ENCODE assay signal across 12 mouse cellular contexts in the genomic region with DNA sequence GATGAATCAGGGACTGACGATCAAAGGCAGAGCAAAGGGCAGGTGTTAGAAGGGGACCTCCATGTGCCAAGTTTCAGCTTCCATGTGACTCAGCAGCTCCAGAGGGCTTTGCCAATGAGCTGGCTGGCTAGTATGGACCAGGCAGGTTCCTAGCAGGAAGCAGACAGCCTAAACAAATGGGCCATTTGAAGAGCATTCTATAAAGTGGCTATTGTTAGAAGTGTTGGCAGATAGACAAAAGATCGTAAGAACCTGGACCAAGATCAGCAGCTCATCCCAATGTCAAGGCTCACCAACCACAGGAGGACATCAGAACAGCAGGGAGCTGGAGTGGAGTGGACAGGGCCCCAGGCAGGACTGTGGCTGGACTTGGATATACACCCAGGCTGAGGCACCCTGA. TPM values are rescaled to one million over a fixed set of nuclear protein-coding genes. Genes with fewer than 3 reads are reported as not detected.
DNase-seq lines count a peak whose midpoint lies in the region; ATAC-seq and TF ChIP-seq lines count a peak whose summit lies in the region.
"Had no signal": no experiment of that assay in that cellular context is flagged by ENCODE, and none has a peak within 500 bp of the region (broad histone marks: within the 10 kb centered on the region; RNA-seq: fewer than 3 reads in every experiment).

No protein-coding gene starts in this region.

- H3K36me3 ChIP-seq in lung, postnatal 0 days (ENCODE audit: insufficient read depth, low read length): no peaks in the 10 kb centered on the region
- no peaks in the 10 kb centered on the region for H3K36me3 ChIP-seq in forebrain, embryonic 13.5 days (ENCODE audit: poor library complexity, severe bottlenecking)
- H3K36me3 ChIP-seq in hindbrain, embryonic 10.5 days: no peaks in the 10 kb centered on the region
- H3K36me3 ChIP-seq: G1E; heart, embryonic 10.5 days had no signal

- no peak for TF ChIP-seq EP300 in lung, postnatal 0 days (IDR thresholded peaks at IDR 0.05)

- no peak for DNase-seq in cerebellum, postnatal 4 days (ENCODE audit: low spot score in 2 of 2)
- no peak for DNase-seq in lung, postnatal 0 days (ENCODE audit: low spot score)
- no peak for DNase-seq in lung, adult 2 months
- DNase-seq in cerebellum, adult 2 months: peak; percentile 57 to 84
- DNase-seq in lung, postnatal 25 days (ENCODE audit: low spot score): peak; percentile 52
- DNase-seq in hindbrain, embryonic 10.5 days (ENCODE audit: low spot score): no peak

- no peaks in the 10 kb centered on the region; the same call in 1 of the 2 replicates for H3K4me1 ChIP-seq in lung, postnatal 0 days (ENCODE audit: insufficient read depth, low read depth, low read length)
- peaks cover 6% of the 10 kb centered on the region for H3K4me1 ChIP-seq in lung, adult 2 months (ENCODE audit: control insufficient read depth, insufficient read depth, low read length)
- peaks cover 12% of the 10 kb centered on the region for H3K4me1 ChIP-seq in cerebellum, adult 2 months (ENCODE audit: control insufficient read depth, insufficient read depth, low read length)
- H3K4me1 ChIP-seq in forebrain, embryonic 13.5 days: peaks cover 29% of the 10 kb centered on the region
- H3K4me1 ChIP-seq in hindbrain, embryonic 10.5 days (replicated peaks): peaks cover 27% of the 10 kb centered on the region

- peak; percentile 69 for ATAC-seq in cerebellum, adult (ENCODE audit: insufficient number of reproducible peaks, low FRiP score, low TSS enrichment)
- peak; percentile 26; the same call in 1 of the 2 replicates for ATAC-seq in lung, postnatal 0 days
- ATAC-seq in forebrain, embryonic 13.5 days: no peak

- no peak overlapping the region for H3K9ac ChIP-seq in lung, postnatal 0 days (replicated peaks; ENCODE audit: low read depth)
- H3K9ac ChIP-seq in forebrain, embryonic 13.5 days: no peak overlapping the region
- H3K9ac ChIP-seq: liver, embryonic 14.5 days had no signal

- no peak overlapping the region for H3K4me2 ChIP-seq in lung, postnatal 0 days (replicated peaks; ENCODE audit: low read depth, low read length)
- H3K4me2 ChIP-seq in forebrain, embryonic 13.5 days: no peak overlapping the region

- 38% methylated on average over 2 of the region's 2 CpGs for WGBS in lung, postnatal 0 days
- 41% methylated on average over 2 of the region's 2 CpGs for WGBS in lung, adult 2 months
- WGBS in cerebellum, adult 2 months: 2% methylated on average over 2 of the region's 2 CpGs
- WGBS in forebrain, embryonic 13.5 days: 60% methylated on average over 2 of the region's 2 CpGs
- 92% methylated on average over 2 of the region's 2 CpGs for WGBS in hindbrain, embryonic 10.5 days

- H3K27ac ChIP-seq in lung, postnatal 0 days (ENCODE audit: low read length): no peak overlapping the region
- no peak overlapping the region for H3K27ac ChIP-seq in cerebellum, adult 2 months (ENCODE audit: insufficient read depth, low read length)
- no peak overlapping the region for H3K27ac ChIP-seq in forebrain, embryonic 13.5 days
- H3K27ac ChIP-seq in hindbrain, embryonic 10.5 days: no peak overlapping the region
- H3K27ac ChIP-seq: heart, embryonic 10.5 days; liver, embryonic 14.5 days had no signal

- no peak for TF ChIP-seq CTCF in lung, postnatal 0 days (IDR thresholded peaks at IDR 0.05)
- TF ChIP-seq CTCF in lung, adult 2 months (IDR thresholded peaks at IDR 0.05; ENCODE audit: insufficient read depth, low read length): no peak
- no peak for TF ChIP-seq CTCF in cerebellum, adult 2 months (IDR thresholded peaks at IDR 0.05; ENCODE audit: borderline replicate concordance, insufficient read depth, low read depth, low read length)

- TF ChIP-seq POLR2A in lung, adult 2 months (IDR thresholded peaks at IDR 0.05; ENCODE audit: borderline replicate concordance, extremely low read depth, low read depth, low read length): no peak
- TF ChIP-seq POLR2A in cerebellum, adult 2 months (IDR thresholded peaks at IDR 0.05; ENCODE audit: borderline replicate concordance, insufficient read depth, low read length): no peak

- H3K4me3 ChIP-seq in lung, postnatal 0 days (ENCODE audit: low read depth, low read length): no peak overlapping the region
- no peak overlapping the region for H3K4me3 ChIP-seq in lung, adult 2 months (replicated peaks; ENCODE audit: extremely low read depth, low read depth, low read length)
- no peak overlapping the region for H3K4me3 ChIP-seq in cerebellum, adult 2 months (replicated peaks; ENCODE audit: insufficient read depth, low read depth, low read length)
- H3K4me3 ChIP-seq in forebrain, embryonic 13.5 days: no peak overlapping the region
- H3K4me3 ChIP-seq in hindbrain, embryonic 10.5 days: no peak overlapping the region
- H3K4me3 ChIP-seq: heart, embryonic 10.5 days; megakaryocyte, embryonic 14.5 days had no signal

- H3K9me3 ChIP-seq in lung, postnatal 0 days (ENCODE audit: low read length): no peaks in the 10 kb centered on the region
- no peaks in the 10 kb centered on the region for H3K9me3 ChIP-seq in forebrain, embryonic 13.5 days (replicated peaks)
- no peaks in the 10 kb centered on the region for H3K9me3 ChIP-seq in hindbrain, embryonic 10.5 days
- H3K9me3 ChIP-seq: G1E; heart, embryonic 10.5 days; megakaryocyte, embryonic 14.5 days had no signal

- no peaks in the 10 kb centered on the region for H3K27me3 ChIP-seq in lung, postnatal 0 days (replicated peaks; ENCODE audit: insufficient read depth, low read length)
- H3K27me3 ChIP-seq in cerebellum, adult 2 months (ENCODE audit: control insufficient read depth, insufficient read depth, low read length): no peaks in the 10 kb centered on the region
- 0 out of 2 replicates have a peak, but pooled peaks cover 4% of the 10 kb centered on the region for H3K27me3 ChIP-seq in forebrain, embryonic 13.5 days
- no peaks in the 10 kb centered on the region for H3K27me3 ChIP-seq in hindbrain, embryonic 10.5 days (ENCODE audit: insufficient read depth, poor library complexity, severe bottlenecking)

RNA-seq across cellular contexts. Expression of a gene that starts 32.5 kb away (rescaled TPM):
- not detected in 2 replicates for polyA plus RNA-seq in lung, postnatal 0 days (2015; fragmentation: Nextera tagmentation; extraction: Ambion mirVana)
- polyA plus RNA-seq in lung, adult 2 months (2012; rRNA removed): 0.61 TPM in 1 of 2 replicates, not detected in the other
- polyA plus RNA-seq in cerebellum, adult 2 months (2012; rRNA removed): 0.05 TPM in 2 replicates
- not detected in 2 replicates for polyA plus RNA-seq in forebrain, embryonic 13.5 days (2015; fragmentation: Nextera tagmentation; extraction: Ambion mirVana)
- polyA plus RNA-seq in hindbrain, embryonic 10.5 days (2016; fragmentation: Nextera tagmentation; extraction: Ambion mirVana): not detected in 2 replicates
- polyA plus RNA-seq: G1E; heart, embryonic 10.5 days had no signal

RNA-seq across cellular contexts. Expression of a gene that starts 51.1 kb away (rescaled TPM):
- polyA plus RNA-seq in lung, postnatal 0 days (2015; fragmentation: Nextera tagmentation; extraction: Ambion mirVana): 47.2 and 50.4 TPM in 2 replicates
- 8.4 and 15.3 TPM in 2 replicates for polyA plus RNA-seq in lung, adult 2 months (2012; rRNA removed)
- polyA plus RNA-seq in cerebellum, adult 2 months (2012; rRNA removed): 252 and 282 TPM in 2 replicates
- 222 and 225 TPM in 2 replicates for polyA plus RNA-seq in forebrain, embryonic 13.5 days (2015; fragmentation: Nextera tagmentation; extraction: Ambion mirVana)
- 219 and 233 TPM in 2 replicates for polyA plus RNA-seq in hindbrain, embryonic 10.5 days (2016; fragmentation: Nextera tagmentation; extraction: Ambion mirVana)
- polyA plus RNA-seq: G1E had no signal

Comparison
In these comparisons a context has a peak if more than half of its experiments do, and no peak if none do; other contexts are left out.
1. DNase-seq: peak in cerebellum, adult 2 months (2 of 2) and lung, postnatal 25 days (single experiment); none in cerebellum, postnatal 4 days (0 of 2), lung, postnatal 0 days (single experiment), lung, adult 2 months (single experiment) and hindbrain, embryonic 10.5 days (single experiment).